Mouse (Mus musculus): ENCODE results near the gene Epm2aip1.

Epm2aip1 gene

GRCm38 (mm10) chr9:111271434-111272160 is at the start of gene Epm2aip1, which contains the start of gene Mlh1:
Gene Epm2aip1, plus strand, starts transcription at chr9:111271929.
Gene Mlh1, minus strand, starts transcription at chr9:111271791.
- DNase-seq (ENCODE audit: low spot score), result peak; percentile 99

- DNase-seq (ENCODE audit: low spot score), result no peak
These were observed 48.3 kb upstream of the Epm2aip1 start for GRCm38 (mm10) chr9:111223406-111223805.

- DNase-seq (ENCODE audit: low spot score), result no peak
These were observed 43.3 kb upstream of the Epm2aip1 start for GRCm38 (mm10) chr9:111228446-111228845.

- no peak for DNase-seq (ENCODE audit: low spot score)
These were observed 37.0 kb upstream of the Epm2aip1 start for GRCm38 (mm10) chr9:111234701-111235100.

- no peak for DNase-seq (ENCODE audit: low spot score)
These were observed 34.0 kb upstream of the Epm2aip1 start for GRCm38 (mm10) chr9:111237726-111238125.

GRCm38 (mm10) chr9:111239821-111240220 is 31.9 kb upstream of the Epm2aip1 start:
- no peak for DNase-seq (ENCODE audit: low spot score)

GRCm38 (mm10) chr9:111243384-111243783 is 28.3 kb upstream of the Epm2aip1 start:
- DNase-seq (ENCODE audit: low spot score), result no peak

- no peak for DNase-seq (ENCODE audit: low spot score)
These were observed 26.2 kb upstream of the Epm2aip1 start for GRCm38 (mm10) chr9:111245546-111245945.

- peak; percentile 17 for DNase-seq (ENCODE audit: low spot score)
These were observed 24.0 kb upstream of the Epm2aip1 start for GRCm38 (mm10) chr9:111247682-111248246.

GRCm38 (mm10) chr9:111252161-111252869 is 19.4 kb upstream of the Epm2aip1 start:
- no peak for DNase-seq (ENCODE audit: low spot score)

GRCm38 (mm10) chr9:111260360-111260985 is 11.3 kb upstream of the Epm2aip1 start:
- DNase-seq (ENCODE audit: low spot score), result no peak

- DNase-seq (ENCODE audit: low spot score), result no peak
These were observed 10.4 kb upstream of the Epm2aip1 start for GRCm38 (mm10) chr9:111261356-111261755.

- no peak for DNase-seq (ENCODE audit: low spot score)
These were observed 3.7 kb upstream of the Epm2aip1 start for GRCm38 (mm10) chr9:111267998-111268397.

- no peak for DNase-seq (ENCODE audit: low spot score)
These were observed 1.1 kb upstream of the Epm2aip1 start for GRCm38 (mm10) chr9:111270606-111271005.

- DNase-seq (ENCODE audit: low spot score), result no peak
These were observed 684 bp upstream of the Epm2aip1 start for GRCm38 (mm10) chr9:111271056-111271433.

- peak; percentile 52 for DNase-seq (ENCODE audit: low spot score)
These were observed 627 bp downstream of the Epm2aip1 start for GRCm38 (mm10) chr9:111272356-111272755.

- no peak for DNase-seq (ENCODE audit: low spot score)
These were observed 1.5 kb downstream of the Epm2aip1 start for GRCm38 (mm10) chr9:111272996-111273785.

- no peak for DNase-seq (ENCODE audit: low spot score)
These were observed 2.2 kb downstream of the Epm2aip1 start for GRCm38 (mm10) chr9:111273958-111274357.

- no peak for DNase-seq (ENCODE audit: low spot score)
These were observed 3.4 kb downstream of the Epm2aip1 start for GRCm38 (mm10) chr9:111275156-111275555.

- DNase-seq (ENCODE audit: low spot score), result no peak
These were observed 13.3 kb downstream of the Epm2aip1 start for GRCm38 (mm10) chr9:111285061-111285460.

GRCm38 (mm10) chr9:111285676-111286075 is 13.9 kb downstream of the Epm2aip1 start:
- DNase-seq (ENCODE audit: low spot score), result no peak

- DNase-seq (ENCODE audit: low spot score), result no peak
These were observed 14.7 kb downstream of the Epm2aip1 start for GRCm38 (mm10) chr9:111286468-111286867.
